Mouse (Mus musculus): Measurements from ENCODE around the gene 2010300C02Rik.

DNA sequence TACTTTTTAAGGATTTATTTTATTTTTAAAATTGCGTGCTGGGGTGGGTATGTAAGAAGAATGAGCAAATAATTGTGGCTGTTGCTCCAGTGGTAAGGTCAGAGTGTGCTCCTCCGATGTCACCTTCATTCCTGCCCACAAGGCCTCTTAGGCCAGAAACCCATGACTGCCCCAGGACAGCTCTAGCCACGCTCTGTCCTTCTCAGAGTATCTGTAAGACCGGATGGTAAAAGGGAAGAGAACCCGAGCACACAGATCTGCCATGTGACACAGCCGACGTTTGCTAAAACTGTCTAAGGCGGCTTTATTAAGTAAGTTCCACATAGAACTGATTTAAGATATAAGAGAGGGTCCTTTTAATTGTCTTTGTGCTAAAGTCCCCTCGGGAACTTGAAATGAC lies 81.3 kb downstream of the 2010300C02Rik start:
- TF ChIP-seq CTCF (IDR thresholded peaks at IDR 0.05; ENCODE audit: low read depth) (no peak), EP300 (optimal IDR thresholded peaks at IDR 0.05) (no peak)

Data from stomach, postnatal 0 days (tissue).